Mouse (Mus musculus): Measurements from ENCODE around the gene Zan.

- TF ChIP-seq POLR2A (IDR thresholded peaks at IDR 0.05; ENCODE audit: low read depth, low read length) (no peak), CTCF (conservative IDR thresholded peaks at IDR 0.05 in 1 of 2, IDR thresholded peaks at IDR 0.05 in 1 of 2; ENCODE audit: low read depth in 2 of 2, low read length in 2 of 2) (no peak), TBP (conservative IDR thresholded peaks at IDR 0.05; ENCODE audit: low read depth, low read length) (no peak), SIN3A (IDR thresholded peaks at IDR 0.05; ENCODE audit: low read length) (no peak), E2F4 (IDR thresholded peaks at IDR 0.05; ENCODE audit: insufficient replicate concordance, low read depth, low read length) (no peak), EP300 (IDR thresholded peaks at IDR 0.05; ENCODE audit: low read length) (no peak)
Observed at GRCm38 (mm10) chr5:137419105-137419504, 57.8 kb downstream of the Zan start.

Measured in CH12.LX (cell line).